Mouse (Mus musculus) forebrain, embryonic 10.5 days (tissue): ENCODE data around the gene Tuba1a. TPM values are rescaled to one million over a fixed set of nuclear protein-coding genes. Genes with fewer than 3 reads are reported as not detected.

Experiments used
- polyA plus RNA-seq: library from polyadenylated mRNA; unstranded; fragments of >200 nt; fragmentation: Nextera tagmentation; extraction: Ambion mirVana; gene quantifications from 2 replicates; pipeline ENCODE4 v1.2.1, GENCODE M21; 2016

Gene Tuba1a
- polyA plus RNA-seq, 1 experiment from 2014 or later, result 3,107 TPM

Other genes with a start within 250 kb of the Tuba1a start
- 0.86 and 0.90 TPM in 2 replicates for gene Ccdc65, start 245.5 kb downstream of the Tuba1a start, polyA plus RNA-seq
- gene Fkbp11, start 225.5 kb downstream of the Tuba1a start, polyA plus RNA-seq, result 16.7 and 17.1 TPM in 2 replicates
- 42.1 and 42.5 TPM in 2 replicates for gene Arf3, start 190.5 kb downstream of the Tuba1a start, polyA plus RNA-seq
- gene Wnt10b, start 175.6 kb downstream of the Tuba1a start, polyA plus RNA-seq, result 0.12 and 0.33 TPM in 2 replicates
- 0.49 and 1.3 TPM in 2 replicates for gene Wnt1, start 163.8 kb downstream of the Tuba1a start, polyA plus RNA-seq
- 0.10 TPM in 1 of 2 replicates, not detected in the other for gene Ddn, start 144.2 kb downstream of the Tuba1a start, polyA plus RNA-seq
- 90.4 and 93.5 TPM in 2 replicates for gene Prkag1, start 122.2 kb downstream of the Tuba1a start, polyA plus RNA-seq
- gene Kmt2d, start 82.5 kb downstream of the Tuba1a start, polyA plus RNA-seq, result 10.8 and 11.8 TPM in 2 replicates
- gene Rhebl1, start 59.2 kb downstream of the Tuba1a start, polyA plus RNA-seq, result 22.2 and 25.9 TPM in 2 replicates
- gene Dhh, start 55.2 kb downstream of the Tuba1a start, polyA plus RNA-seq, result 0.24 and 0.48 TPM in 2 replicates
- gene Lmbr1l, start 35.5 kb downstream of the Tuba1a start, polyA plus RNA-seq, result 23.9 and 25.3 TPM in 2 replicates
- 2,760 and 2,766 TPM in 2 replicates for gene Tuba1b, start 19.1 kb downstream of the Tuba1a start, polyA plus RNA-seq
- not detected in 2 replicates for gene Gm49450, start 152 bp downstream of the Tuba1a start, polyA plus RNA-seq
- gene Tuba1c, start 76.2 kb upstream of the Tuba1a start, polyA plus RNA-seq, result 160 and 171 TPM in 2 replicates
- gene Prph, start 101.5 kb upstream of the Tuba1a start, polyA plus RNA-seq, result 0.20 and 0.33 TPM in 2 replicates
- gene Troap, start 120.9 kb upstream of the Tuba1a start, polyA plus RNA-seq, result 51.1 and 53.1 TPM in 2 replicates
- 0.12 TPM in 1 of 2 replicates, not detected in the other for gene C1ql4, start 134.1 kb upstream of the Tuba1a start, polyA plus RNA-seq
- gene Dnajc22, start 139.5 kb upstream of the Tuba1a start, polyA plus RNA-seq, result 1.0 and 1.2 TPM in 2 replicates
- 53.5 and 56.5 TPM in 2 replicates for gene Spats2, start 172.2 kb upstream of the Tuba1a start, polyA plus RNA-seq